Mouse (Mus musculus): ENCODE measurements around the gene Cavin2. TPM values are rescaled to one million over a fixed set of nuclear protein-coding genes. Genes with fewer than 3 reads are reported as not detected.

The Cavin2 gene
- 13.5 and 13.8 TPM in 2 replicates for polyA plus RNA-seq (2015; fragmentation: Nextera tagmentation; extraction: Ambion mirVana)

GRCm38 (mm10) chr1:51288755-51289619, at the start of gene Cavin2:
Gene Cavin2 (plus strand): TSS chr1:51289126.

Other genes starting within 250 kb of the Cavin2 start
- gene Nabp1, start 189.3 kb downstream of the Cavin2 start, polyA plus RNA-seq (2015; fragmentation: Nextera tagmentation; extraction: Ambion mirVana): 5.5 and 5.7 TPM in 2 replicates